Mouse (Mus musculus): ENCODE measurements around the gene Pias4.

Gene Pias4

GRCm38 (mm10) chr10:81167200-81168086 is at the start of gene Pias4:
TSS of gene Pias4 (minus strand) at chr10:81167923.
- peak; percentile 100 for DNase-seq (ENCODE audit: low spot score)

GRCm38 (mm10) chr10:81217267-81217666 is 49.5 kb upstream of the Pias4 start:
- peak; percentile 30 for DNase-seq (ENCODE audit: low spot score)

GRCm38 (mm10) chr10:81216810-81217209 is 49.1 kb upstream of the Pias4 start:
- no peak for DNase-seq (ENCODE audit: low spot score)

GRCm38 (mm10) chr10:81216260-81216659 is 48.5 kb upstream of the Pias4 start:
- DNase-seq (ENCODE audit: low spot score): no peak

GRCm38 (mm10) chr10:81210154-81210553 is 42.4 kb upstream of the Pias4 start:
- DNase-seq (ENCODE audit: low spot score): no peak

GRCm38 (mm10) chr10:81204137-81204536 is 36.4 kb upstream of the Pias4 start:
- no peak for DNase-seq (ENCODE audit: low spot score)

- no peak for DNase-seq (ENCODE audit: low spot score)
Measured at GRCm38 (mm10) chr10:81202978-81203720, 35.4 kb upstream of the Pias4 start.

- DNase-seq (ENCODE audit: low spot score): no peak
Measured at GRCm38 (mm10) chr10:81201807-81202758, 34.4 kb upstream of the Pias4 start, which contains the start of gene Nmrk2. TSS of gene Nmrk2 (minus strand) at chr10:81202051.

- no peak for DNase-seq (ENCODE audit: low spot score)
Measured at GRCm38 (mm10) chr10:81200605-81201287, 33.0 kb upstream of the Pias4 start.

GRCm38 (mm10) chr10:81200141-81200540 is 32.4 kb upstream of the Pias4 start:
- no peak for DNase-seq (ENCODE audit: low spot score)

- no peak for DNase-seq (ENCODE audit: low spot score)
Measured at GRCm38 (mm10) chr10:81198990-81199389, 31.3 kb upstream of the Pias4 start.

- DNase-seq (ENCODE audit: low spot score): peak; percentile 69
Measured at GRCm38 (mm10) chr10:81198230-81198629, 30.5 kb upstream of the Pias4 start.

GRCm38 (mm10) chr10:81197305-81197704 is 29.6 kb upstream of the Pias4 start:
- DNase-seq (ENCODE audit: low spot score): no peak

GRCm38 (mm10) chr10:81196470-81197065 is 28.8 kb upstream of the Pias4 start:
- no peak for DNase-seq (ENCODE audit: low spot score)

- no peak for DNase-seq (ENCODE audit: low spot score)
Measured at GRCm38 (mm10) chr10:81195300-81195699, 27.6 kb upstream of the Pias4 start.

- no peak for DNase-seq (ENCODE audit: low spot score)
Measured at GRCm38 (mm10) chr10:81193991-81194774, 26.5 kb upstream of the Pias4 start.

- DNase-seq (ENCODE audit: low spot score): no peak
Measured at GRCm38 (mm10) chr10:81192968-81193501, 25.3 kb upstream of the Pias4 start.

GRCm38 (mm10) chr10:81192270-81192967 is 24.7 kb upstream of the Pias4 start:
- peak; percentile 83 for DNase-seq (ENCODE audit: low spot score)

GRCm38 (mm10) chr10:81191342-81191982 is 23.7 kb upstream of the Pias4 start:
- no peak for DNase-seq (ENCODE audit: low spot score)
